Mouse (Mus musculus): ENCODE measurements around the gene Lmbrd1.

DNA sequence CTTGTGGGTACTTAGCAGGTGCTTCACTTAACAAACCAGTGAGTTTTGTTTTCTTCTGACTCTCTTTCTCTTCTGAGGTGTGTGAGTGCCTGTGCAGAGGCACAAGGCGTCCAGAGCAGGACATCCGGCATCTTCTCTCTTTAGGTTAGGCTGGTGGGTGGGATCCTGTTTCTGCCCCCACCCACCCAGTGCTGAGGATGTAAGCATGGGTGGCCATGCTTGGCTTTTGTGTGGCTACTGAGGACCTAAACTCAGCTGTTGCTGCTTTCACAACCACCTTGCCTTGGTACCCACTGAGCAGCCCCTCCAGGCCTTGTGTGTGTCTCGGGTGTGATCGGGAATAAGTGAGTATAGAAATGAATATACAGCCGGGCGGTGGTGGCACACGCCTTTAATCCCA, 7.2 kb downstream of the Lmbrd1 start:
- TF ChIP-seq CTCF (IDR thresholded peaks at IDR 0.05; ENCODE audit: borderline replicate concordance, insufficient read depth, low read length) (no peak), POLR2A (IDR thresholded peaks at IDR 0.05; ENCODE audit: low read depth, low read length) (no peak)

Data from embryonic fibroblast, embryonic 13.5 days (primary cell).